Mouse (Mus musculus) naive thymus-derived CD4-positive, alpha-beta T cell, adult 5 months (primary cell): ENCODE data around the gene Capn6. TPM values are rescaled to one million over a fixed set of nuclear protein-coding genes. Genes with fewer than 3 reads are reported as not detected.

ENCODE experiments used
- polyA plus RNA-seq: library from polyadenylated mRNA; unstranded; fragments of 100-300 nt; shearing (Covaris generic); gene quantifications from one replicate; pipeline ENCODE4 v1.2.1, GENCODE M21; 2017

Gene Capn6
- polyA plus RNA-seq = not detected

DNA sequence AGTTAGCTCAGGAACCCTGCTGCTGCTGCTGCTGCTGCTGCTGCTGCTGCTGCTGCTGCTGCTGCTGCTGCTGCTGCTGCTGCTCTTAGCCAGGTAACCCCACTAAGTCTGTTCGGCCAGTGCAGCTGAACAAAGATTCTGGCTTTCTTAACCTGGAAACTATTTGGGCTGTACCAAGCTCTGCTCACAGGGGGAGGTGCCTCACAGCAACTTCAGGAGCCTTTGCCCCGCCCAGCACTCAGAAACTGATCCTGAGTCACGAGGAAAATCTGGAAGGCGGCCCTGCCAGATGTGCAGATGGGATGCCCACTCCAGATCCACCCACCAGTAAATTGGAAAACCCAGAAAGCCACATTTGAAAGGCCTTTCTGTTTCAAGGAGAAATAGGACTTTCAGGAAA is at the start of gene Capn6:
Gene Capn6, minus strand, starts transcription at position 203 of the 400 bp plus-strand sequence.

Other genes starting within 250 kb of the Capn6 start
- gene Dcx, start 105.9 kb upstream of the Capn6 start, polyA plus RNA-seq = not detected